Mouse (Mus musculus): ENCODE measurements around the gene Hint1. TPM values are rescaled to one million over a fixed set of nuclear protein-coding genes. Genes with fewer than 3 reads are reported as not detected.
"Not testable (repeated sequence)": the region's sequence is repeated elsewhere in the genome, so short reads cannot be mapped to it uniquely, and the experiment has no call there.

The Hint1 gene
- total RNA-seq, 2 experiments from 2014 or later: 234 to 245 TPM

- Histone ChIP-seq H3K4me3 (no peak overlapping the region), H3K27ac (no peak overlapping the region)
- TF ChIP-seq CTCF (IDR thresholded peaks at IDR 0.05): no peak
- intact Hi-C loops (cut with DNase I): loop anchor here (10.0 kb wide), 3 partner anchors 194 to 564 kb away; partner anchors contain the start of gene Ccdc69
- no peak for DNase-seq (ENCODE audit: extremely low spot score in 1 of 2, low spot score in 2 of 2)
Observed at GRCm38 (mm10) chr11:54881051-54881474, 14.9 kb downstream of the Hint1 start.

- TF ChIP-seq CTCF (IDR thresholded peaks at IDR 0.05): no peak; the same call in 1 of the 2 replicates
- intact Hi-C loops (cut with DNase I): loop anchor here (10.0 kb wide), 3 partner anchors 192 to 562 kb away; partner anchors contain the start of gene Ccdc69
- DNase-seq (ENCODE audit: extremely low spot score in 1 of 2, low spot score in 2 of 2): no peak
- Histone ChIP-seq H3K27ac (no peak overlapping the region), H3K4me3 (no peak overlapping the region)
Observed at GRCm38 (mm10) chr11:54882671-54883070, 16.5 kb downstream of the Hint1 start.

GRCm38 (mm10) chr11:54884197-54884828, 18.1 kb downstream of the Hint1 start:
- no peak for DNase-seq (ENCODE audit: extremely low spot score in 1 of 2, low spot score in 2 of 2)
- intact Hi-C loops (cut with DNase I): loop anchor here (10.0 kb wide), 3 partner anchors 190 to 560 kb away; partner anchors contain the start of gene Ccdc69

GRCm38 (mm10) chr11:54884937-54885336, 18.8 kb downstream of the Hint1 start:
- Histone ChIP-seq H3K4me3 (no peak overlapping the region), H3K27ac (no peak overlapping the region)
- no peak for DNase-seq (ENCODE audit: extremely low spot score in 1 of 2, low spot score in 2 of 2)
- intact Hi-C loops (cut with DNase I): loop anchor here (10.0 kb wide), 3 partner anchors 190 to 560 kb away; partner anchors contain the start of gene Ccdc69
- no peak for TF ChIP-seq CTCF (IDR thresholded peaks at IDR 0.05)

More at GRCm38 (mm10) chr11:54884197-54884828, 18.1 kb downstream of the Hint1 start:
- no peak overlapping the region for H3K4me3 ChIP-seq
- H3K27ac ChIP-seq: no peak overlapping the region
- TF ChIP-seq CTCF (IDR thresholded peaks at IDR 0.05): no peak

GRCm38 (mm10) chr11:54885406-54885805, 19.2 kb downstream of the Hint1 start:
- Histone ChIP-seq H3K4me3 (no peak overlapping the region), H3K27ac (no peak overlapping the region)
- intact Hi-C loops (cut with DNase I): loop anchor here (10.0 kb wide), 3 partner anchors 189 to 559 kb away; partner anchors contain the start of gene Ccdc69
- no peak for TF ChIP-seq CTCF (IDR thresholded peaks at IDR 0.05)
- no peak for DNase-seq (ENCODE audit: extremely low spot score in 1 of 2, low spot score in 2 of 2)

- H3K4me3 ChIP-seq: no peak overlapping the region
- H3K27ac ChIP-seq: no peak overlapping the region
- TF ChIP-seq CTCF (IDR thresholded peaks at IDR 0.05): no peak
- intact Hi-C loops (cut with DNase I): loop anchor here (10.0 kb wide), 3 partner anchors 187 to 557 kb away; partner anchors contain the start of gene Ccdc69
- no peak for DNase-seq (ENCODE audit: extremely low spot score in 1 of 2, low spot score in 2 of 2)
Observed at GRCm38 (mm10) chr11:54887927-54888326, 21.7 kb downstream of the Hint1 start.

GRCm38 (mm10) chr11:54891341-54891740, 25.2 kb downstream of the Hint1 start:
- Histone ChIP-seq H3K4me3 (no peak overlapping the region), H3K27ac (no peak overlapping the region)
- no peak for DNase-seq (ENCODE audit: extremely low spot score in 1 of 2, low spot score in 2 of 2)
- no peak for TF ChIP-seq CTCF (IDR thresholded peaks at IDR 0.05)
- intact Hi-C loops (cut with DNase I): no loop called here

- Histone ChIP-seq H3K27ac (no peak overlapping the region), H3K4me3 (no peak overlapping the region)
- intact Hi-C loops (cut with DNase I): no loop called here
- DNase-seq (ENCODE audit: extremely low spot score in 1 of 2, low spot score in 2 of 2): no peak
- TF ChIP-seq CTCF (IDR thresholded peaks at IDR 0.05): no peak
Observed at GRCm38 (mm10) chr11:54892091-54892490, 25.9 kb downstream of the Hint1 start.

- H3K27ac ChIP-seq: no peak overlapping the region
- no peak for TF ChIP-seq CTCF (IDR thresholded peaks at IDR 0.05)
- H3K4me3 ChIP-seq: no peak overlapping the region
- DNase-seq (ENCODE audit: extremely low spot score in 1 of 2, low spot score in 2 of 2): no peak
- intact Hi-C loops (cut with DNase I): no loop called here
Observed at GRCm38 (mm10) chr11:54894589-54894988, 28.4 kb downstream of the Hint1 start.

- intact Hi-C loops (cut with DNase I); H3K27ac ChIP-seq; DNase-seq (ENCODE audit: extremely low spot score in 1 of 2, low spot score in 2 of 2); H3K4me3 ChIP-seq: not testable (repeated sequence)
Observed at GRCm38 (mm10) chr11:54896646-54897045, 30.5 kb downstream of the Hint1 start.

GRCm38 (mm10) chr11:54897470-54897869, 31.3 kb downstream of the Hint1 start:
- Histone ChIP-seq H3K4me3 (no peak overlapping the region), H3K27ac (no peak overlapping the region)
- intact Hi-C loops (cut with DNase I): no loop called here
- no peak for DNase-seq (ENCODE audit: extremely low spot score in 1 of 2, low spot score in 2 of 2)
- no peak for TF ChIP-seq CTCF (IDR thresholded peaks at IDR 0.05)

- no peak overlapping the region for H3K27ac ChIP-seq
- TF ChIP-seq CTCF (IDR thresholded peaks at IDR 0.05): no peak
- intact Hi-C loops (cut with DNase I): no loop called here
- H3K4me3 ChIP-seq: no peak overlapping the region
- DNase-seq (ENCODE audit: extremely low spot score in 1 of 2, low spot score in 2 of 2): no peak
Observed at GRCm38 (mm10) chr11:54899657-54900056, 33.5 kb downstream of the Hint1 start.

Measured in left cerebral cortex, adult 2 months (tissue).